Mouse (Mus musculus): ENCODE results near the gene Tmprss3.

Tmprss3 gene

DNA sequence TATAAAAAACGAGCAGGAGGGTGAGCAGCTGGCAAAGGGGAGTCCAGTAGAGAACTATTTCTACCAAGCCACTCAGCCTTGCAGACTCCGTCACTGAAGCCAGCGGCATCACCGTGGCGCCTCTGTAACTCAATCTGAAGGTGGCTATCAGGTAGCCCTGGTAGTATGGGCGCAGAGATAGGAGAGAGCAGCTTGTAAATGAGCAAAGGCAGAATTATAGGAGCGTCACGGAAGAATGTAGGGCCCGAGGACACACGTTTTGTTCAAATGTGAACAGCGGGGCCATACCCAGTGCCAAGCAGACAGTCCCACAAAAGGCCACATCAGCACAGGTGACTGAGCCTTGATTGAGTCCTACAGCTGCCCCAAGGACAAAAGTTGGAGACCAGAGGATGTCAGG lies at the start of gene Tmprss3:
Gene Tmprss3 (minus strand): TSS at position 101 of the 400 bp plus-strand sequence.
- DNase-seq (ENCODE audit: low spot score in 2 of 2): no peak

- DNase-seq (ENCODE audit: low spot score in 2 of 2): no peak
These were observed 48.4 kb upstream of the Tmprss3 start for GRCm38 (mm10) chr17:31247144-31247543.

GRCm38 (mm10) chr17:31245321-31245720 lies 46.5 kb upstream of the Tmprss3 start:
- DNase-seq (ENCODE audit: low spot score in 2 of 2): no peak

GRCm38 (mm10) chr17:31242764-31243163 lies 44.0 kb upstream of the Tmprss3 start:
- no peak for DNase-seq (ENCODE audit: low spot score in 2 of 2)

DNA sequence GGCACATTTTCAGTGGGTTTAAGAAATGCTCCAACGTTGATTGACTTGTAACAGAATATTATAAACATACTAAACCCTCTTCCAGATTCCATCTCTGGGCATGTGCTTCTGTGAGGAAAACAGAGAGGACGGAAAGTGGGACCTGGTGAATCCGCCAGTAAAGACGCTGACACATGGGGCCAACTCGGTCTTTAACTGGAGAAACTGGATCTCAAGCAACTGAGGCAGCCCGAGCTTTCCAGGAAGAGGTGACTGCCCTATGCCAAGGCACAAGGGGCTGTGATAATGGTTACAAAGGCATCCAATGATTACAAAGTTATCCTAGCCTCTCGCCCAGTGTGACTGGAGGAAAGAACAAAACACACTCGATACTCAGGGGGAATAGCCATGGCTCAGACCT lies 42.4 kb upstream of the Tmprss3 start:
- DNase-seq (ENCODE audit: low spot score in 2 of 2): no peak

DNA sequence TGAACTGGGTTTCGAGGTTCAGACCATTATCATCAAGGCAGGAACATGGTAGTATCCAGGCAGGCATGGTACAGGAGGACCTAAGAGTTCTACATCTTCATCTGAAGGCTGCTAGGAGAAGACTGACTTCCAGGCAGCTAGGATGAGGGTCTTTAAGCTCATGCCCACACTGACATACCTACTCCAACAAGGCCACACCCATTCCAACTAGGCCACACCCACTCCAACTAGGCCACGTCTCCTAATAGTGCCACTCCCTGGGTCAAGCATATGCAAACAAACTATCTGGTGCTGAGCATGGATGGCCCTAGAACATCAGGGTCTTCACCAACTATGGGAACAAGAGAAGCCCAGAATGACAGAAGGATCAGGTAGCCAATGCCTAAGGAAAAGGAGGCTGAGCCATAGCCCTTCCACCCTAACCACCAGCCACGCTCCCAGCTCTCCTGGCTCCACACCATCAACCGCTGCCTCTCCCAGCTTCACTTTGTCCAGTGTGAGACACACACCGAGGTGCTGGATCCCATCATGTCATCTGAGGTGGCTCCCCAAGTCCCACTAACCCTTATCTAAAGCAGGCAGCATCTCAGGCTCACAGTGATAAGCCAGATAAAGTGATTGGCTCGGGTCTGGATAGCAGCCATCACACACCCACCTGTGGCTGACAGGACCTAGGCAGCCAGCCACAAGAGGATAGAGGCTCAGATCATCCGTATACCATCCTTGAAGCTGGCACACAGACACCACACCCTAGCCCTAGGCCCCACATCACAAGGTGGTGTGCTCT lies 39.6 kb upstream of the Tmprss3 start:
- DNase-seq (ENCODE audit: low spot score in 2 of 2): no peak

DNA sequence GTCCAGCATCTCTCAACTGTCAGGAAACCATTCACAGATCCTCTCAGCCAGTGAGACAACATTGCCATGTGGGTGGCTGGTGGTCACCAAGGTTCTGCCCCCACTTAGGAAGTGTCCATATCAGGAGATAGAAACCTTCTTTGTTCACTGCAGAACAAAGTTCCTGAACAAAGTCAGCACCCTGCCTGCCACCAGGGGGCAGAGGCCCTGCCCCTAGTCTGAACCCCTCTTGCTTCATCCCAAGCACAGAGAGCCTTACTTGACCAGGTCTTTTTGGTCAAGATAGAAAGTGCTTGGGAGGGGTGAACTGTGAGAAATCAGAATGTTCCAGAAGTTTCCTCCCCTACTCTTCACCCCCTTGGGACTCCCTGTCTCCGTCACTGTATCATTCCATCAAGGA lies 37.1 kb upstream of the Tmprss3 start:
- DNase-seq (ENCODE audit: low spot score in 2 of 2): no peak

GRCm38 (mm10) chr17:31232251-31233010 lies 33.7 kb upstream of the Tmprss3 start:
- DNase-seq (ENCODE audit: low spot score in 2 of 2): no peak

- DNase-seq (ENCODE audit: low spot score in 2 of 2): no peak
These were observed 33.0 kb upstream of the Tmprss3 start for GRCm38 (mm10) chr17:31231780-31232179.

DNA sequence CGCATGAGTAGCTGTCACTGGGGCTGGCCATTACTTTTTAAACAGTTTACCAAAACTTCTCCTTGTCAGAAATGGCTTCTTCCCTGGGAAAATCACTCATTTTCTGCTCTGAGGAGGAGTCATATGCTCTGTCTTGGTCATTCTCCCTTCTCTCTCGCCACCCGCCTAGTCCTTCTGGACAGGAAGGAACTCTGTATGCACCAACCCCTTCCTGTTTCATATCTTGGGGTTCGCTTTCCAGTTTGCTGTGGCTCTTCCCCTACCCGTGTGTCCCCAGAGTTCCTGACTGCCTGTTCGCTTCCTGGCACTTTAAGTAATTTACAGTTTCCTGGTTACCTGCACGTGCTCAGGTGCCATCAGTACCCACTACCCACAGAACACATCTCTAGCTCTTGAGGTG lies 28.2 kb upstream of the Tmprss3 start:
- no peak for DNase-seq (ENCODE audit: low spot score in 2 of 2)

DNA sequence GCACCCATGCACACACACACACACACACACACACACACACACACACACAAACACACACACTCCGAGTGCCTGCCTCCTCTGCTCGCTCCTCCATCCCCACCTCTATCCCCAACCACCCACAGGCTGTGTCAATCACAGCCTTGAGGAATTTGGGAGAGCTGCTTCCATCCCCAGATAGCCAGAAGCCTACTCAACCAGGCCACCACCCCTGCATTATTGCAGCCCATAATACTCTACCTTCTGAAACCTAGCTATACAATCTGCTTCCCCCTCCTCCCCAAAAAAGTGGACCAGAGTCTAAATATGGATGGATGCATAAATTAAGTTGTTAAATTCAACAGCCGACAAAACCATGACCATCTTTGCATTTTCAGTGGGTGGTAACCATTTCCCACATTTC lies 27.6 kb upstream of the Tmprss3 start:
- peak in 1 of 2 experiments; percentile 45 for DNase-seq (ENCODE audit: low spot score in 2 of 2)

GRCm38 (mm10) chr17:31224591-31224990 lies 25.8 kb upstream of the Tmprss3 start:
- peak in 1 of 2 experiments; percentile 26 for DNase-seq (ENCODE audit: low spot score in 2 of 2)

GRCm38 (mm10) chr17:31223835-31224234 lies 25.1 kb upstream of the Tmprss3 start:
- peak; percentile 71 to 74 for DNase-seq (ENCODE audit: low spot score in 2 of 2)

- DNase-seq (ENCODE audit: low spot score in 2 of 2): no peak
These were observed 24.1 kb upstream of the Tmprss3 start for GRCm38 (mm10) chr17:31222810-31223310.

GRCm38 (mm10) chr17:31216068-31216955 lies 17.5 kb upstream of the Tmprss3 start:
- peak in 1 of 2 experiments; percentile 34 for DNase-seq (ENCODE audit: low spot score in 2 of 2)

- DNase-seq (ENCODE audit: low spot score in 2 of 2): no peak
These were observed 13.1 kb upstream of the Tmprss3 start for GRCm38 (mm10) chr17:31211881-31212280.

DNA sequence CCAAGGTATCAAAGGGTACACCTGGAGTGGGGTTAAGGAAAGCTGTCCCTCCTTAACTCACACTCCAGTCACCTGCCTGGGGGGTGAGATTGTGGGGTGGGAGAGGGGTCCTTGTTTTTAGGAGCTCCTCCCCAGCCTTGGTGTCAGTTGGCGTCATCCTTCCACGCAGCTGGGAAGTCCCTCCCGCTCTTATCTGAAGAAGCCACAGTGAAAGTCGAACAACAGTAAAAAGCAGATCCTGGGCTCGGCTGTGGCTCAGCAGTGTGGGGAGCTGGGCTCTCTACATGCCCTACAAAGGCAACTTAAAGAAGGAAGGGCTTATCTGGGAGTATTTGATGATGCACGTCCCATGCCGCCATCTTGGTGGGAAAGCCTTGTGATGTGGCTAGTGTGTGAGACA lies 11.5 kb upstream of the Tmprss3 start:
- DNase-seq (ENCODE audit: low spot score in 2 of 2): no peak

- no peak for DNase-seq (ENCODE audit: low spot score in 2 of 2)
These were observed 10.7 kb upstream of the Tmprss3 start for GRCm38 (mm10) chr17:31209376-31209930.

DNA sequence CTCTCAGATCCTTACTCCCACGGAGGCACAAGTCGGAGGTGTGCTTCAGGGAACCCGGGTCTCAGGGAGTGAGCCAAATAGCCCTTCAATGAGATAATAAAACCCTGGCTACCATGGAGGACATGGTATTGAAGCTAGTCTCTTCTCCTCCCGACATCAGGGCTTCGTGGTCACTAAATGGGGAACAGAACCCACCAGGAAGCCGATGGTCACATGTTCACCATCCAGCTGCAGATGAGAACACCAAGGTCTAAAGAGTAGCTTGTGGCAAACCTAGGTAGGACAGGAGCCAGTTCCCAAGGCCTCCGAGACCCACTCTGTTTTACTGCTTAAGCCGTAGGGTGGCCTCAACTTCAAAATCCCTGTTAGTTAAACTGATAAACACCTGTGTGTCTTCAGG lies 9.9 kb upstream of the Tmprss3 start:
- no peak for DNase-seq (ENCODE audit: low spot score in 2 of 2)

- peak; percentile 50 to 51 for DNase-seq (ENCODE audit: low spot score in 2 of 2)
These were observed 9.1 kb upstream of the Tmprss3 start, which contains the start of gene Ubash3a for GRCm38 (mm10) chr17:31207771-31208334. Gene Ubash3a (plus strand): TSS chr17:31207873.

DNA sequence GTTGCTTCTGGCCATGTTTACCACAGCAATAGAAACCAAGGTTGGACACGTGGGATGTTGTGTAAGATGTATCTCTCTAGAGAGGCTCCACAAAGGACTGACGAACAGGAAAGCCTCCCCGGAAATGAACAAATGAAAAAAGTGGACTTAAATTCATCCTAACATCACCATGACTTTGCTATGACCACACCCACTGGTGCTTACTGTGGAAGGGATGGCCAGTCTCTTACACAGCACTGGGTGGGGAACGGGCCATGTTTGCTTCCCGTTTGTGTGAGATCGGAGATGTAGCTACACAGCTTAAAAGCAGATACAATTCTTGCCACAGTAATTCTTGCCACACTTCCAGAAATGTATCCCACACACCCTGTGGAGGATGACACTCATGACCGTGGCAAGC lies 2.5 kb downstream of the Tmprss3 start:
- DNase-seq (ENCODE audit: low spot score in 2 of 2): no peak
